Mouse (Mus musculus) G1E (cell line): ENCODE results near the gene Kcnq1.

Experiments used
- CTCF ChIP-seq: IDR thresholded peaks from 2 replicates; pipeline ENCODE4 v1.5.1; 2012; ENCODE audit warnings: low read depth, low read length, inconsistent platforms, mixed read lengths
- GATA1 ChIP-seq: IDR thresholded peaks from 2 replicates; pipeline ENCODE4 v1.6.1; 2012; ENCODE audit warnings: borderline replicate concordance, low read length, inconsistent platforms, mixed read lengths
- GATA2 ChIP-seq: IDR thresholded peaks from 2 replicates; pipeline ENCODE4 v1.6.1; 2012; ENCODE audit warnings: low read depth, low read length, inconsistent platforms, borderline replicate concordance
- POLR2AphosphoS5 ChIP-seq: IDR thresholded peaks from 2 replicates; pipeline ENCODE4 v1.6.1; 2012; ENCODE audit warnings: low read depth, low read length, inconsistent platforms; ENCODE audit not compliant: insufficient replicate concordance
- TAL1 ChIP-seq: conservative IDR thresholded peaks from 2 replicates; pipeline ENCODE4 v1.6.1; 2012; ENCODE audit warnings: low read depth, low read length, inconsistent platforms, mixed read lengths

- TF ChIP-seq CTCF (no peak), TAL1 (no peak), GATA1 (no peak), POLR2AphosphoS5 (no peak), GATA2 (no peak)
Measured at GRCm38 (mm10) chr7:143300037-143300436, 193.9 kb downstream of the Kcnq1 start.
